Mouse (Mus musculus): Measurements from ENCODE around the gene Ewsr1.

DNA sequence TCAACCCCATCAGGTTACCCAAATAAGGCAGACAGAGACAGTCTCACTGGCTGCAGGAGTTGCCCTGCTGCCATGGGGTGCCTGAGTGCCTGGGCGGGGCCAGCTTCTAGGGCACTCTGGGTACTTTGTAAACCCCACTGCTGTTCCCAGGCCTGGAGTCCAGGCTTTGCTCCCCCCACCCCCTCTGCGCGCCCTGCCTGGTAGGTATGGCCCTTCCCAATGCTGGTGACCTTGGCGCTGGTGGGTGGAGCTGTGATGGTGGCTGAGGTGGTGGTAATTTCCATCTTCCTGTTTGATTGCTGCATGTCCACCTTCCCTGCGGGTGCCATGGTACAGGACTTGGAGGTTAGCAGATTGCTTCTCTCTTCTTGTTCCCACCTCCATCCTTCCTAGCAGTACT, 58.5 kb downstream of the Ewsr1 start:
- TF ChIP-seq POLR2A (IDR thresholded peaks at IDR 0.05; ENCODE audit: borderline replicate concordance, insufficient read depth, low read length) (no peak), CTCF (IDR thresholded peaks at IDR 0.05; ENCODE audit: borderline replicate concordance, insufficient read depth, low read depth, low read length) (no peak)

All from cerebellum, adult 2 months (tissue).